Mouse (Mus musculus) ovary, postnatal 10 days (tissue): Measurements from ENCODE around the gene Zfp629.
A peak's percentile ranks its signal among the peaks of the same experiment; 100 is the strongest.

Experiments
- DNase-seq: peaks from one replicate; pipeline ENCODE4 v3.0.0; 2022; ENCODE audit warnings: low spot score

Gene Zfp629

GRCm38 (mm10) chr7:127614511-127614890 is 1.1 kb downstream of the Zfp629 start:
- peak; percentile 33 for DNase-seq

GRCm38 (mm10) chr7:127614091-127614490 is 1.5 kb downstream of the Zfp629 start:
- DNase-seq = no peak

GRCm38 (mm10) chr7:127613501-127613900 is 2.1 kb downstream of the Zfp629 start:
- DNase-seq = no peak

- no peak for DNase-seq
These were observed 4.0 kb downstream of the Zfp629 start for GRCm38 (mm10) chr7:127611561-127611960.

GRCm38 (mm10) chr7:127611011-127611410 is 4.6 kb downstream of the Zfp629 start:
- DNase-seq = no peak

- no peak for DNase-seq
These were observed 8.4 kb downstream of the Zfp629 start for GRCm38 (mm10) chr7:127607150-127607549.

GRCm38 (mm10) chr7:127604256-127604655 is 11.3 kb downstream of the Zfp629 start:
- DNase-seq = no peak

GRCm38 (mm10) chr7:127602903-127603302 is 12.7 kb downstream of the Zfp629 start:
- DNase-seq = no peak

- DNase-seq = no peak
These were observed 13.9 kb downstream of the Zfp629 start for GRCm38 (mm10) chr7:127601735-127602134.

GRCm38 (mm10) chr7:127600612-127601011 is 15.0 kb downstream of the Zfp629 start:
- no peak for DNase-seq

- no peak for DNase-seq
These were observed 18.9 kb downstream of the Zfp629 start for GRCm38 (mm10) chr7:127596747-127597146.

- no peak for DNase-seq
These were observed 23.0 kb downstream of the Zfp629 start for GRCm38 (mm10) chr7:127592575-127592974.

GRCm38 (mm10) chr7:127591108-127591507 is 24.5 kb downstream of the Zfp629 start:
- DNase-seq = no peak

- DNase-seq = no peak
These were observed 26.0 kb downstream of the Zfp629 start for GRCm38 (mm10) chr7:127589637-127590036.

- DNase-seq = no peak
These were observed 26.7 kb downstream of the Zfp629 start for GRCm38 (mm10) chr7:127588901-127589300.

GRCm38 (mm10) chr7:127588011-127588871 is 27.4 kb downstream of the Zfp629 start, which contains the start of the genes Ccdc189 and Rnf40:
Gene Ccdc189, minus strand, starts transcription at chr7:127588595.
Gene Rnf40, plus strand, starts transcription at chr7:127588767.
- DNase-seq = peak; percentile 85

- DNase-seq = no peak
These were observed 28.4 kb downstream of the Zfp629 start for GRCm38 (mm10) chr7:127587196-127587595.

GRCm38 (mm10) chr7:127586149-127586548 is 29.4 kb downstream of the Zfp629 start:
- no peak for DNase-seq

GRCm38 (mm10) chr7:127585031-127585430 is 30.6 kb downstream of the Zfp629 start:
- no peak for DNase-seq

GRCm38 (mm10) chr7:127583260-127583659 is 32.3 kb downstream of the Zfp629 start:
- DNase-seq = no peak

- no peak for DNase-seq
These were observed 41.5 kb downstream of the Zfp629 start for GRCm38 (mm10) chr7:127574115-127574514.

- DNase-seq = no peak
These were observed 42.0 kb downstream of the Zfp629 start for GRCm38 (mm10) chr7:127573503-127574008.

GRCm38 (mm10) chr7:127572895-127573471 is 42.6 kb downstream of the Zfp629 start, which contains the start of gene Phkg2:
Gene Phkg2, plus strand, starts transcription at chr7:127573340.
- DNase-seq = peak; percentile 63
